Mouse (Mus musculus) kidney, adult 2 months (tissue): ENCODE measurements around the gene Eda.

Experiments
- CTCF ChIP-seq: fragments of 200-500 bp; conservative IDR thresholded peaks from 2 replicates; pipeline ENCODE4 v1.5.1; 2011; ENCODE audit warnings: low read depth, mild to moderate bottlenecking, control low read depth, low read length, moderate library complexity, mixed read lengths; ENCODE audit not compliant: insufficient read depth, insufficient read length
- POLR2A ChIP-seq: fragments of 200-500 bp; IDR thresholded peaks from one replicate; pipeline ENCODE4 v1.6.1; 2011; ENCODE audit warnings: low read depth, low read length, control low read depth

GRCm38 (mm10) chrX:100428693-100429092 lies 453.3 kb downstream of the Eda start, which contains the start of gene Otud6a:
- no peak for TF ChIP-seq POLR2A
- no peak for TF ChIP-seq CTCF
